Mouse (Mus musculus): ENCODE measurements at regions not wholly inside any gene's neighbourhood (a gene's known extent, or its start where the extent isn't known, plus 50 kb on each side); places are given as distances from the start of the nearest gene placed in this dataset.

GRCm38 (mm10) chr6:106981232-106981631 is 181.4 kb upstream of the Crbn start:
- Histone ChIP-seq H3K36me3 (ENCODE audit: control insufficient read depth, insufficient read depth, low read length) (no peaks in the 10 kb centered on the region), H3K27ac (replicated peaks; ENCODE audit: low read depth, low read length) (no peak overlapping the region), H3K27me3 (ENCODE audit: control insufficient read depth, insufficient read depth, low read length) (no peaks in the 10 kb centered on the region), H3K9ac (ENCODE audit: low read length) (no peak overlapping the region), H3K9me3 (ENCODE audit: control insufficient read depth, low read length) (no peaks in the 10 kb centered on the region), H3K4me1 (ENCODE audit: control insufficient read depth, insufficient read depth, low read length) (no peaks in the 10 kb centered on the region), H3K4me3 (ENCODE audit: low read depth, low read length) (no peak overlapping the region), H3K4me2 (ENCODE audit: low read depth, severe bottlenecking) (no peak overlapping the region)
- ATAC-seq (ENCODE audit: insufficient number of reproducible peaks, low FRiP score, low TSS enrichment, low read depth): no peak
- 80% methylated on average over 1 of the region's 1 CpGs for WGBS
- DNase-seq (ENCODE audit: low spot score): no peak

DNA sequence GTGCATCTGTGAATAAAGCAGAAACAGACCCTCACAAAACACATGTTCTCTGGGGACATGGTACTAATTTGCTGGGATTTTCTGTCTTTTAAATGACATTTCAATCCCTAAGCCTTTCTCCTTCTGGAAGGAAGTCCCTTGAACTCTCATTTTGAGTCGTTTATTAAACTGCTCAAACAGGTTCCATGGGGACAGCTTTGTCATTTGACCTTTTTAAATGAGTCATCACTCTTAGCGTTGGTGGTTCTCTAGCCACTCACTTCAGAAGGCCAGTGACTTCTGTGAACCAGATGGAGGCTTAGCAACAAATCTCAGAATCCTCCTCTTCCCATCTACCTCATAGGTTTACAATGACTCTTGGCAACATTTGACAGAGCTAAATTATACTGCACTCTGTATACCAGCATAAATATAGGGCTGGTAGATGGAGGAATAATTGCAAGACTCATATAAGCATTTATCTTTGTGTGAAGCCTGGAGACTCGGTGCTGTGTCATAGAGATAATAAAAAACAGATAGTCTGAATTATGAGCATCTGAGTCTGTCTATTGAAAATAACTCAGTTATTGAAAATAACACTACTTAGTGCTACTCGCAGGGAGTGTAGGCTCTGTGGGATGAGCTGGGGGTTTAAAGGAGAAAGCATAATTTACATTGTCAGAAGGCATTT is 185.4 kb upstream of the Crbn start:
- ATAC-seq (ENCODE audit: insufficient number of reproducible peaks, low FRiP score, low TSS enrichment, low read depth): no peak
- Histone ChIP-seq H3K9me3 (ENCODE audit: control insufficient read depth, low read length) (no peaks in the 10 kb centered on the region), H3K27ac (replicated peaks; ENCODE audit: low read depth, low read length) (no peak overlapping the region), H3K4me3 (ENCODE audit: low read depth, low read length) (no peak overlapping the region), H3K36me3 (ENCODE audit: control insufficient read depth, insufficient read depth, low read length) (no peaks in the 10 kb centered on the region), H3K4me2 (ENCODE audit: low read depth, severe bottlenecking) (no peak overlapping the region), H3K4me1 (ENCODE audit: control insufficient read depth, insufficient read depth, low read length) (no peaks in the 10 kb centered on the region), H3K9ac (ENCODE audit: low read length) (no peak overlapping the region), H3K27me3 (ENCODE audit: control insufficient read depth, insufficient read depth, low read length) (no peaks in the 10 kb centered on the region)
- WGBS: 46% methylated on average over 4 of the region's 4 CpGs
- DNase-seq (ENCODE audit: low spot score): no peak

DNA sequence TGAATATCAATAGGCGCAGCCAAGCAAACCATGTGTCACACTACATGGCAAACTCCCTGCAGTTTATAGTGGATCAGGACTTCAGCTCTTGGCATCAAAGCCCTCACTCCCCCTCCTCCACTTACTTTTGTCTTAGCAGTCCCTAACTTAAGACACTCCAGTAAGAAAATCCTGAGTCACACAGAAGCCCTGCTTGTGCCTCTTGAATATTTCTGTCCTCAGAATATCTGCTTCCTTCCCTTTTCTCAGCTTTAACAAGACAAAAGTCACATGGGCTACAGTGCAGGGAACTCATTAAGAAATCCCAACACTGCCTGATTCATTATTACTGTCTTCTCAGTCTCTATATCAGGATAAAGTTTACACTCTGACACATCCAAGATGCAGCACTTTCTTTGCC is 191.7 kb upstream of the Crbn start:
- Histone ChIP-seq H3K4me3 (ENCODE audit: low read depth, low read length) (no peak overlapping the region), H3K27ac (replicated peaks; ENCODE audit: low read depth, low read length) (no peak overlapping the region), H3K4me1 (ENCODE audit: control insufficient read depth, insufficient read depth, low read length) (no peaks in the 10 kb centered on the region), H3K4me2 (ENCODE audit: low read depth, severe bottlenecking) (no peak overlapping the region), H3K9me3 (ENCODE audit: control insufficient read depth, low read length) (no peaks in the 10 kb centered on the region), H3K27me3 (ENCODE audit: control insufficient read depth, insufficient read depth, low read length) (no peaks in the 10 kb centered on the region), H3K9ac (ENCODE audit: low read length) (no peak overlapping the region), H3K36me3 (ENCODE audit: control insufficient read depth, insufficient read depth, low read length) (no peaks in the 10 kb centered on the region)
- ATAC-seq (ENCODE audit: insufficient number of reproducible peaks, low FRiP score, low TSS enrichment, low read depth): no peak
- WGBS: 90% methylated on average over 1 of the region's 1 CpGs
- DNase-seq (ENCODE audit: low spot score): no peak

DNA sequence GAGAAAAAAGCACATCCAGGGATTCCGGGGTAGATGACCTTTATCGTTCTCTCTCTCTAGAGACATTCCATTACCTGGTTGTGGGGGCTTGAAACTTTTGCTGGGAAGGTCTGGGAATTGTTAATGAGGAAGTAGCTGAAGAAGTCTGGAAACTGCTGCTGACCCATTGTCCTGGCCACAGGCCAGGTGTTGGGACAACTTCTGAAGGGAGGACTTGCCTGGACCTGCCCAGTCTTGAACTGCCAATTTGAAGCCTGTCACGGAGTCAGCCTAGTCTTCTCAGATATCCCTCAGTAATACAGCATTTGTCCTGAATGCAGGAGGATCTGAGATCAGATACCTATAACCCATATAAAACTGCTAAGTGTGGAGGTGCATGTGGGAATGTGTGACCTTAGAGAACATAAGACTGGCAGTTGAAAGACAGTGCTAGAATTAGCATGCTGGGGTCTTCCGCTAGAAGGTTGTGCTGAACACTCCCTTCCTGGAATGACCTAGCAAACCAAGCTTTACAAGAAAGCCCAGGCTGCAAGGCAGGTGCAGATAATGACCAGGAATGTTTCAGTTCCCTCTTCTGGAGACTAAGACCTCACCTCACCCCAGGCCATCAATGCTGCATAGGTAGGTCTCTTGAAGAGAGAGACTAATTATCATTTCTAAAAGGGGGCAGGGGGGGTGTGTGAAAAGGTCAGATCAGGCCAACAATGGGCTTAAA is 204.7 kb upstream of the Crbn start:
- ATAC-seq (ENCODE audit: insufficient number of reproducible peaks, low FRiP score, low TSS enrichment, low read depth): no peak
- WGBS: 86% methylated on average over 4 of the region's 4 CpGs

DNA sequence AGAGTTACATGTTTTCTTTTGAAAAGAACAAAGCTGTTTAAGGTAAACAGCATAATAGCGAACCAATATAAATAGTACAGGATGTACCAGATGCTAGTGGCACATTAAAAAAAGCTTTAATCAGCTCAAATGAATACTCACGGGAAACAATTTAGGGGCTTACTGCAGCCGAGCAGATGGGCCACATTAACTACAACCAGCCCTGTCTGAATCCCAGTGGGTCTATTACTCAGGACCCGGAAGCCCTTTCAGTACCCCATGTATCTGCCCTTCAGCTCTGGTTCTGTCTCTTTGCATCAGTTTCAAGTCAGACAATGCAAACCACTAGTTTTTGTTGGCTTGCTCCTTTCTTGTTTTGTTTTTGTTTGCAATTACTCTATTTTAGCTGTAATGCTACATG is 210.9 kb upstream of the Crbn start:
- H3K9ac ChIP-seq (ENCODE audit: low read length): no peak overlapping the region
- 41% methylated on average over 4 of the region's 4 CpGs for WGBS
- no peak for ATAC-seq (ENCODE audit: insufficient number of reproducible peaks, low FRiP score, low TSS enrichment, low read depth)
- H3K27ac ChIP-seq (replicated peaks; ENCODE audit: low read depth, low read length): no peak overlapping the region
- no peaks in the 10 kb centered on the region for H3K36me3 ChIP-seq (ENCODE audit: control insufficient read depth, insufficient read depth, low read length)
- no peak overlapping the region for H3K4me3 ChIP-seq (ENCODE audit: low read depth, low read length)
- H3K9me3 ChIP-seq (ENCODE audit: control insufficient read depth, low read length): no peaks in the 10 kb centered on the region
- H3K4me1 ChIP-seq (ENCODE audit: control insufficient read depth, insufficient read depth, low read length): no peaks in the 10 kb centered on the region
- DNase-seq (ENCODE audit: low spot score): no peak
- H3K4me2 ChIP-seq (ENCODE audit: low read depth, severe bottlenecking): no peak overlapping the region
- no peaks in the 10 kb centered on the region for H3K27me3 ChIP-seq (ENCODE audit: control insufficient read depth, insufficient read depth, low read length)

More for the DNA sequence above, 204.7 kb upstream of the Crbn start:
- Histone ChIP-seq H3K4me1 (ENCODE audit: control insufficient read depth, insufficient read depth, low read length) (no peaks in the 10 kb centered on the region), H3K36me3 (ENCODE audit: control insufficient read depth, insufficient read depth, low read length) (no peaks in the 10 kb centered on the region), H3K9me3 (ENCODE audit: control insufficient read depth, low read length) (no peaks in the 10 kb centered on the region), H3K4me3 (ENCODE audit: low read depth, low read length) (no peak overlapping the region), H3K27me3 (ENCODE audit: control insufficient read depth, insufficient read depth, low read length) (no peaks in the 10 kb centered on the region), H3K4me2 (ENCODE audit: low read depth, severe bottlenecking) (no peak overlapping the region), H3K27ac (replicated peaks; ENCODE audit: low read depth, low read length) (no peak overlapping the region), H3K9ac (ENCODE audit: low read length) (no peak overlapping the region)
- DNase-seq (ENCODE audit: low spot score): no peak

GRCm38 (mm10) chr6:107012938-107013511 is 213.1 kb upstream of the Crbn start:
- Histone ChIP-seq H3K4me3 (ENCODE audit: low read depth, low read length) (no peak overlapping the region), H3K36me3 (ENCODE audit: control insufficient read depth, insufficient read depth, low read length) (no peaks in the 10 kb centered on the region), H3K27me3 (ENCODE audit: control insufficient read depth, insufficient read depth, low read length) (no peaks in the 10 kb centered on the region), H3K27ac (replicated peaks; ENCODE audit: low read depth, low read length) (no peak overlapping the region), H3K4me1 (ENCODE audit: control insufficient read depth, insufficient read depth, low read length) (no peaks in the 10 kb centered on the region), H3K9ac (ENCODE audit: low read length) (no peak overlapping the region), H3K9me3 (ENCODE audit: control insufficient read depth, low read length) (no peaks in the 10 kb centered on the region), H3K4me2 (ENCODE audit: low read depth, severe bottlenecking) (no peak overlapping the region)
- WGBS: 52% methylated on average over 9 of the region's 9 CpGs
- DNase-seq (ENCODE audit: low spot score): no peak
- no peak for ATAC-seq (ENCODE audit: insufficient number of reproducible peaks, low FRiP score, low TSS enrichment, low read depth)

- no peak overlapping the region for H3K4me3 ChIP-seq (ENCODE audit: low read depth, low read length)
- H3K9me3 ChIP-seq (ENCODE audit: control insufficient read depth, low read length): no peaks in the 10 kb centered on the region
- 87% methylated on average over 3 of the region's 3 CpGs for WGBS
- no peaks in the 10 kb centered on the region for H3K4me1 ChIP-seq (ENCODE audit: control insufficient read depth, insufficient read depth, low read length)
- H3K27me3 ChIP-seq (ENCODE audit: control insufficient read depth, insufficient read depth, low read length): no peaks in the 10 kb centered on the region
- no peak overlapping the region for H3K27ac ChIP-seq (replicated peaks; ENCODE audit: low read depth, low read length)
- H3K4me2 ChIP-seq (ENCODE audit: low read depth, severe bottlenecking): no peak overlapping the region
- H3K9ac ChIP-seq (ENCODE audit: low read length): no peak overlapping the region
- H3K36me3 ChIP-seq (ENCODE audit: control insufficient read depth, insufficient read depth, low read length): no peaks in the 10 kb centered on the region
- DNase-seq (ENCODE audit: low spot score): no peak
- ATAC-seq (ENCODE audit: insufficient number of reproducible peaks, low FRiP score, low TSS enrichment, low read depth): no peak
Observed at GRCm38 (mm10) chr6:107019126-107019525, 219.2 kb upstream of the Crbn start.

DNA sequence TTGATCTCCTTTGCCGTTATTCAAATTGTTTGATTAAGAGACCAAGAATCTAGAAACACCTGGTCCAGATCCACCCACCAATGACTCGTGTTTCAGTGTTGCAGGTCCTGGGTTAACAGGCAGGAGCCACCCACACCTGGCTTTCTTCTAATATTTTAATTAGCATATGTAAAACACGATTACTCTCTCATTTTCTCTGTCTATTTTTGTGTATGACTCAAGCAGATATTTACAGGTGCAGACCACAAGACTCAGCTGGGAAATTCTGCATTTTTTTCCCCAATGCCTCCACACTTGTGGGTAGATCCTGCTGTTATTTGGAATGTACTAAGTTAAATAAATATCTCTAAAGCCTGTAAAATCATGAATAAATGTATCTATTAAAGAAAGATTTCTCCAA is 245.3 kb upstream of the Crbn start:
- Histone ChIP-seq H3K27ac (replicated peaks; ENCODE audit: low read depth, low read length) (no peak overlapping the region), H3K4me3 (ENCODE audit: low read depth, low read length) (no peak overlapping the region), H3K4me2 (ENCODE audit: low read depth, severe bottlenecking) (no peak overlapping the region), H3K27me3 (ENCODE audit: control insufficient read depth, insufficient read depth, low read length) (no peaks in the 10 kb centered on the region), H3K9me3 (ENCODE audit: control insufficient read depth, low read length) (no peaks in the 10 kb centered on the region), H3K4me1 (ENCODE audit: control insufficient read depth, insufficient read depth, low read length) (no peaks in the 10 kb centered on the region), H3K9ac (ENCODE audit: low read length) (no peak overlapping the region), H3K36me3 (ENCODE audit: control insufficient read depth, insufficient read depth, low read length) (no peaks in the 10 kb centered on the region)
- 79% methylated on average over 3 of the region's 3 CpGs for WGBS
- ATAC-seq (ENCODE audit: insufficient number of reproducible peaks, low FRiP score, low TSS enrichment, low read depth) (no peak), DNase-seq (ENCODE audit: low spot score) (no peak)
